Mouse (Mus musculus) CH12.LX (cell line): ENCODE measurements around the gene Prkar1a. TPM values are rescaled to one million over a fixed set of nuclear protein-coding genes. Genes with fewer than 3 reads are reported as not detected.

Experiments used
- DNase-seq: peaks from one replicate; pipeline ENCODE4 v3.0.0-alpha.2; 2013; ENCODE audit errors: extremely low read depth
- H3K27ac ChIP-seq: 2 replicates; pipeline ENCODE4 v1.5.1; 2012; ENCODE audit warnings: low read depth, mild to moderate bottlenecking, control low read depth, moderate library complexity; ENCODE audit not compliant: insufficient read depth
- H3K27me3 ChIP-seq: replicated peaks from 2 replicates; pipeline ENCODE3; 2012; ENCODE audit warnings: inconsistent platforms
- H3K36me3 ChIP-seq, 2 experiments: replicated peaks in 1 of 2; 2 replicates each; pipeline versions ENCODE3 to v1.6.1; 2012; ENCODE audit warnings: inconsistent platforms in 1 of 2, low read length in 1 of 2, mild to moderate bottlenecking in 1 of 2, mixed read lengths in 1 of 2, moderate library complexity in 1 of 2; ENCODE audit not compliant: control insufficient read depth in 1 of 2, insufficient read depth in 1 of 2
- H3K4me1 ChIP-seq, 2 experiments: 2 replicates each; pipeline ENCODE4 v1.6.1; 2012; ENCODE audit warnings: inconsistent platforms in 1 of 2, moderate library complexity in 1 of 2; ENCODE audit not compliant: insufficient read depth in 2 of 2, control insufficient read depth in 1 of 2
- H3K4me2 ChIP-seq: 2 replicates; pipeline ENCODE4 v1.6.1; 2012; ENCODE audit warnings: low read depth, mild to moderate bottlenecking, control low read depth; ENCODE audit not compliant: poor library complexity, insufficient read depth, severe bottlenecking
- H3K4me3 ChIP-seq, 3 experiments: fragments of 150-350 bp in 1 of 3; sonication (generic) in 1 of 3; replicated peaks in 1 of 3; 2 replicates each; pipeline versions ENCODE3 to v1.5.1; 2011 to 2012; ENCODE audit warnings: low read depth in 2 of 3, low read length in 2 of 3, mild to moderate bottlenecking in 2 of 3, moderate library complexity in 2 of 3, control low read depth in 1 of 3, improper control_type of control experiment in 1 of 3, inconsistent platforms in 1 of 3, mixed read lengths in 1 of 3; ENCODE audit not compliant: poor library complexity in 1 of 3
- H3K79me2 ChIP-seq: replicated peaks from 2 replicates; pipeline ENCODE4 v1.6.1; 2012; ENCODE audit warnings: mild to moderate bottlenecking, moderate library complexity; ENCODE audit not compliant: control insufficient read depth, poor library complexity, insufficient read depth, severe bottlenecking; ENCODE audit errors: extremely low read depth
- H3K9ac ChIP-seq: 2 replicates; pipeline ENCODE4 v1.6.1; 2012; ENCODE audit warnings: low read depth, mild to moderate bottlenecking, control low read depth, moderate library complexity; ENCODE audit not compliant: insufficient read depth
- H3K9me3 ChIP-seq: replicated peaks from 2 replicates; pipeline ENCODE3; 2012; ENCODE audit warnings: low read length, inconsistent platforms, mixed read lengths
- CHD1 ChIP-seq: IDR thresholded peaks from 2 replicates; pipeline ENCODE4 v1.6.1; 2012; ENCODE audit warnings: low read depth, low read length, improper control_type of control experiment, inconsistent platforms
- CHD2 ChIP-seq: IDR thresholded peaks from 2 replicates; pipeline ENCODE4 v1.6.1; 2011; ENCODE audit warnings: low read length, improper control_type of control experiment
- ELF1 ChIP-seq: IDR thresholded peaks from 2 replicates; pipeline ENCODE4 v1.6.1; 2014; ENCODE audit warnings: low read depth, mild to moderate bottlenecking, inconsistent platforms, low read length, improper control_type of control experiment
- EP300 ChIP-seq: IDR thresholded peaks from 2 replicates; pipeline ENCODE4 v1.6.1; 2011; ENCODE audit warnings: low read length, improper control_type of control experiment
- ETS1 ChIP-seq: conservative IDR thresholded peaks from 2 replicates; pipeline ENCODE4 v1.6.1; 2012; ENCODE audit warnings: low read depth, mild to moderate bottlenecking, inconsistent platforms, low read length, improper control_type of control experiment, moderate library complexity
- HCFC1 ChIP-seq: IDR thresholded peaks from 2 replicates; pipeline ENCODE4 v1.6.1; 2012; ENCODE audit warnings: low read depth, mild to moderate bottlenecking, inconsistent platforms, low read length, improper control_type of control experiment
- IRF4 ChIP-seq: IDR thresholded peaks from 2 replicates; pipeline ENCODE4 v1.6.1; 2014; ENCODE audit warnings: low read depth, mild to moderate bottlenecking, inconsistent platforms, low read length, improper control_type of control experiment
- JUN ChIP-seq: IDR thresholded peaks from 2 replicates; pipeline ENCODE4 v1.6.1; 2011; ENCODE audit warnings: low read depth, mild to moderate bottlenecking, low read length, improper control_type of control experiment, moderate library complexity; ENCODE audit not compliant: insufficient read depth
- KAT2A ChIP-seq: IDR thresholded peaks from 2 replicates; pipeline ENCODE4 v1.6.1; 2012; ENCODE audit warnings: low read length, improper control_type of control experiment, inconsistent platforms; ENCODE audit not compliant: insufficient replicate concordance
- MAX ChIP-seq: IDR thresholded peaks from 2 replicates; pipeline ENCODE4 v1.6.1; 2011; ENCODE audit warnings: low read length, improper control_type of control experiment
- MAZ ChIP-seq: IDR thresholded peaks from 2 replicates; pipeline ENCODE4 v1.6.1; 2012; ENCODE audit warnings: low read depth, mild to moderate bottlenecking, inconsistent platforms, low read length, improper control_type of control experiment, moderate library complexity
- MEF2A ChIP-seq: IDR thresholded peaks from 2 replicates; pipeline ENCODE4 v1.6.1; 2014; ENCODE audit warnings: low read depth, mild to moderate bottlenecking, inconsistent platforms, low read length, improper control_type of control experiment, borderline replicate concordance
- MXI1 ChIP-seq: IDR thresholded peaks from 2 replicates; pipeline ENCODE4 v1.6.1; 2011; ENCODE audit warnings: mild to moderate bottlenecking, low read depth, low read length, improper control_type of control experiment
- POLR2A ChIP-seq: IDR thresholded peaks from 2 replicates; pipeline ENCODE4 v1.6.1; 2011; ENCODE audit warnings: low read depth, mild to moderate bottlenecking, improper control_type of control experiment, low read length
- POLR2AphosphoS2 ChIP-seq: IDR thresholded peaks from 2 replicates; pipeline ENCODE4 v1.6.1; 2011; ENCODE audit warnings: low read depth, low read length, improper control_type of control experiment
- RAD21 ChIP-seq: IDR thresholded peaks from 2 replicates; pipeline ENCODE4 v1.6.1; 2011; ENCODE audit warnings: low read depth, mild to moderate bottlenecking, low read length, improper control_type of control experiment, moderate library complexity
- RCOR1 ChIP-seq: conservative IDR thresholded peaks from 2 replicates; pipeline ENCODE4 v1.6.1; 2012; ENCODE audit warnings: low read depth, mild to moderate bottlenecking, inconsistent platforms, low read length, improper control_type of control experiment
- SMC3 ChIP-seq: IDR thresholded peaks from 2 replicates; pipeline ENCODE4 v1.6.1; 2011; ENCODE audit warnings: low read depth, low read length, improper control_type of control experiment
- USF2 ChIP-seq: conservative IDR thresholded peaks from 2 replicates; pipeline ENCODE4 v1.6.1; 2011; ENCODE audit warnings: low read depth, low read length, improper control_type of control experiment
- ZC3H11A ChIP-seq: IDR thresholded peaks from 2 replicates; pipeline ENCODE4 v1.6.1; 2012; ENCODE audit warnings: low read depth, mild to moderate bottlenecking, inconsistent platforms, low read length, improper control_type of control experiment
- ZMIZ1 ChIP-seq: IDR thresholded peaks from 2 replicates; pipeline ENCODE4 v1.6.1; 2012; ENCODE audit warnings: low read depth, mild to moderate bottlenecking, inconsistent platforms, low read length, improper control_type of control experiment
- ZNF384 ChIP-seq: IDR thresholded peaks from 2 replicates; pipeline ENCODE4 v1.6.1; 2012; ENCODE audit warnings: low read depth, low read length, improper control_type of control experiment, inconsistent platforms
- dilution Hi-C: fragments of 300-500 bp; cut with MboI; formaldehyde crosslinking; loops from 2 replicates; pipeline ENCODE4 v1.14.3; 2020; ENCODE audit warnings: low sequenced_read_pairs; ENCODE audit not compliant: extremely low pct_unique_long_range_greater_than_20kb, extremely low pct_ligation_motif_present
- in situ Hi-C: fragments of 300-500 bp; cut with MboI; formaldehyde crosslinking; loops from 3 replicates; pipeline ENCODE4 v1.14.3; 2019; ENCODE audit warnings: low sequenced_read_pairs, low pct_ligation_motif_present, low pct_unique_long_range_greater_than_20kb, mixed read lengths
- polyA plus RNA-seq: library from polyadenylated mRNA; unstranded; fragments of >175 nt; gene quantifications from 2 replicates; pipeline ENCODE4 v1.2.1, GENCODE M21; 2012; ENCODE audit warnings: low read depth; ENCODE audit not compliant: insufficient read length
- total RNA-seq, 2 experiments: library from RNA; depleted of rRNA; stranded (reverse); fragments of 300-350 nt in 1 of 2; fragments of >200 nt in 1 of 2; gene quantifications; 2 replicates each; pipeline ENCODE4 v1.2.3; 2012 to 2014

The Prkar1a gene
- total and polyA plus RNA-seq, 3 experiments = 93.1 to 220 (median 111) TPM

DNA sequence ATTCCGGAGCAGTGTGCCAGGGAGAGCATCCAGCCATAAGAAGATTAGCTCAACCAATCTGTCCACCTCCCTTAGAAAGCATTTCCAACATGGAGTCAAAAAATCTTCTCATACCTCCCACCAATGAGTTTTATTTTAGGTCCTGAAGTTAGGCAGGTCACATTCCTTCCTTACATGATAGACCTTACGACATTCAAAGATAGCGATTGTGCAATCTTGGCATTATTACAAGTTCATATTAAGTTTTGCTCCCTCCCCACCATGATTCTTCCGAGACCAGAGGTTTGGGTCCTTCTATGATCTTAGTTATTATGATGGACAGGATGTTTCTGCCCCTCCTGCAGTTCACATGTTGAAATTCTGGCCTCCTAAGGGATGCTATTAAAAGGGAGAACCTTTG, 40.3 kb downstream of the Prkar1a start:
- no peak overlapping the region for H3K9ac ChIP-seq
- TF ChIP-seq POLR2A = no peak
- no peak for TF ChIP-seq SMC3
- no peak for TF ChIP-seq ZC3H11A
- no peak for TF ChIP-seq POLR2AphosphoS2
- no peak for DNase-seq
- H3K4me1 ChIP-seq = peaks cover 0 to 4% of the 10 kb centered on the region in 2 experiments; a peak in 1 of 4 replicates
- no peaks in the 10 kb centered on the region for H3K36me3 ChIP-seq
- no peaks in the 10 kb centered on the region for H3K27me3 ChIP-seq
- no peak overlapping the region for H3K27ac ChIP-seq
- H3K4me3 ChIP-seq = no peak overlapping the region
- H3K4me2 ChIP-seq = no peak overlapping the region
- in situ Hi-C loops (loop anchor here (25.0 kb wide), 1 partner anchor 573 kb away; the partner anchor contains the start of gene Abca6), dilution Hi-C loops (no loop called here)
- H3K9me3 ChIP-seq = no peaks in the 10 kb centered on the region
- H3K79me2 ChIP-seq = no peaks in the 10 kb centered on the region

DNA sequence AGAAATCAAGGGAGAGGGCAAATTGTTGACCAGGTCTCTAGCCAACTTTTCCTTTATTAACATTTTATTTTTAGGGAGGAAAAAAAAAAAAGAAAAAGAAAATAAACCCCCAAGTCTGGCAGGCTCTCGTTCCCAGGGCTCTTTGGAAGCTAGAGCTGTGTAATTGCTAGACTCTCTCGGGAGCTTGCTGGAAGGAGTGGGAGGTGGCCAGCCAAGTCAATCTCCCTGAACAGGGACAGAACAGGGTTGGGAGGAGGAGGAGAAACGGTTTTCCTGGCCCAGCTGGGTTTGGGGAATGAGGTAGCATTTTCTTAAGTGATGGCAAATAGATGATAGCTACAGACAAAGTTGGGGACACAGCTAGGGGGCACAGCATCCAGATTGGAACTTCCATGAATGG, 43.5 kb downstream of the Prkar1a start:
- TF ChIP-seq USF2 = no peak
- TF ChIP-seq ZMIZ1 = no peak
- no peak for TF ChIP-seq MAZ
- no peak for TF ChIP-seq RCOR1
- TF ChIP-seq CHD1 = no peak
- no peak for DNase-seq
- Histone ChIP-seq H3K4me1 (peaks cover 12 to 21% of the 10 kb centered on the region in 2 experiments), H3K4me2 (no peak overlapping the region), H3K9ac (no peak overlapping the region), H3K27me3 (no peaks in the 10 kb centered on the region), H3K4me3 (no peak overlapping the region), H3K79me2 (no peaks in the 10 kb centered on the region), H3K27ac (no peak overlapping the region), H3K36me3 (no peaks in the 10 kb centered on the region), H3K9me3 (no peaks in the 10 kb centered on the region)
- in situ Hi-C loops (loop anchor here (25.0 kb wide), 1 partner anchor 570 kb away; the partner anchor contains the start of gene Abca6), dilution Hi-C loops (no loop called here)

DNA sequence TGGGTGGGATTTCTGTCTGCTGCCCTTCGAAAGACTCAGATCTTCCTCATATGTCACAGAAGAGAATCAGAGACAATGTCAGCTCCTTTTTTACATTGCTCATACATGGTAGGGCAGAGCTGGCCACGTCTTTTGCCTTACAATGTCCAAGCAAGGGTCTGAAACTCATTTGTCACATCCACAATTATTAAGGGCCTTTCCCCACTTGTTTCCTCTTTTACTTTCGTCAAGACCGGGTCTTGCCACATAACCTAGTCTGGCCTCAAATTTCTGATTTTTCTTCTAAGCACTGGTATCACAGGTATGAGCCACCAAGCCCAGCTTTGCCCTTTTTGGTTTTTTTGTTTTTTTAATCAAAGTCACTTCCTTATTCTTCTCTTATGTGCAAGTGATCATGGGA, 47.3 kb downstream of the Prkar1a start:
- TF ChIP-seq USF2 = no peak
- no peak for TF ChIP-seq MXI1
- TF ChIP-seq MAX = no peak
- no peak for TF ChIP-seq MAZ
- TF ChIP-seq JUN = no peak
- TF ChIP-seq RAD21 = no peak
- TF ChIP-seq IRF4 = peak; percentile 29; the same call in 1 of the 2 replicates
- peak; percentile 8; the same call in 1 of the 2 replicates for TF ChIP-seq EP300
- no peak for TF ChIP-seq KAT2A
- peak; percentile 52; the same call in 1 of the 2 replicates for TF ChIP-seq ZNF384
- TF ChIP-seq MEF2A = peak; percentile 56; the same call in 1 of the 2 replicates
- TF ChIP-seq ETS1 = 0 out of 2 replicates have a peak, but pooled peaks have one; percentile 13
- peak; percentile 19; the same call in 1 of the 2 replicates for TF ChIP-seq RCOR1
- no peak for TF ChIP-seq CHD2
- TF ChIP-seq ELF1 = peak; percentile 46; the same call in 1 of the 2 replicates
- TF ChIP-seq HCFC1 = peak; percentile 22; the same call in 1 of the 2 replicates
- TF ChIP-seq, all 38 proteins: peak for 8
- no peak overlapping the region for H3K4me3 ChIP-seq
- H3K4me2 ChIP-seq = peak overlapping the region; percentile 72
- H3K36me3 ChIP-seq = no peaks in the 10 kb centered on the region
- H3K4me1 ChIP-seq = peaks cover 14 to 21% of the 10 kb centered on the region in 2 experiments
- no peak overlapping the region for H3K9ac ChIP-seq
- in situ Hi-C loops (loop anchor here (25.0 kb wide), 1 partner anchor 566 kb away; the partner anchor contains the start of gene Abca6), dilution Hi-C loops (no loop called here)
- peak; percentile 44 for DNase-seq
- H3K27ac ChIP-seq = no peak overlapping the region
- no peaks in the 10 kb centered on the region for H3K27me3 ChIP-seq
- H3K79me2 ChIP-seq = no peaks in the 10 kb centered on the region
- peaks cover 4% of the 10 kb centered on the region for H3K9me3 ChIP-seq
